Mouse (Mus musculus): Measurements from ENCODE around the gene Cyp2a4. TPM values are rescaled to one million over a fixed set of nuclear protein-coding genes. Genes with fewer than 3 reads are reported as not detected.
"Not testable (repeated sequence)": the region's sequence is repeated elsewhere in the genome, so short reads cannot be mapped to it uniquely, and the experiment has no call there.

Cyp2a4 gene
- polyA plus RNA-seq (2014; fragmentation: Nextera tagmentation; extraction: Ambion mirVana): not detected in 2 replicates

GRCm38 (mm10) chr7:26306926-26307325, at the start of gene Cyp2a4:
Cyp2a4 (plus strand) TSS chr7:26307169.
- H3K27me3 ChIP-seq (ENCODE audit: control insufficient read depth, insufficient read depth, low read length); H3K27ac ChIP-seq (ENCODE audit: low read depth, low read length); H3K4me2 ChIP-seq (replicated peaks; ENCODE audit: low read depth, low read length); H3K36me3 ChIP-seq (ENCODE audit: control insufficient read depth, insufficient read depth, low read length); H3K4me3 ChIP-seq (ENCODE audit: low read depth, low read length); H3K4me1 ChIP-seq (replicated peaks; ENCODE audit: control insufficient read depth, insufficient read depth, low read length); H3K9me3 ChIP-seq (ENCODE audit: control insufficient read depth, low read length); ATAC-seq (ENCODE audit: low FRiP score); DNase-seq (ENCODE audit: low spot score); H3K9ac ChIP-seq (ENCODE audit: low read depth, low read length): not testable (repeated sequence)
- 60% methylated on average over 2 of the region's 2 CpGs for WGBS

GRCm38 (mm10) chr7:26260034-26260433, 46.9 kb upstream of the Cyp2a4 start, which contains the start of gene Vmn1r184:
Vmn1r184 (plus strand) TSS chr7:26260334.
- H3K9ac ChIP-seq (ENCODE audit: low read depth, low read length); H3K9me3 ChIP-seq (ENCODE audit: control insufficient read depth, low read length); H3K4me3 ChIP-seq (ENCODE audit: low read depth, low read length); H3K27ac ChIP-seq (ENCODE audit: low read depth, low read length); H3K4me1 ChIP-seq (replicated peaks; ENCODE audit: control insufficient read depth, insufficient read depth, low read length); H3K27me3 ChIP-seq (ENCODE audit: control insufficient read depth, insufficient read depth, low read length); ATAC-seq (ENCODE audit: low FRiP score); DNase-seq (ENCODE audit: low spot score); H3K36me3 ChIP-seq (ENCODE audit: control insufficient read depth, insufficient read depth, low read length); H3K4me2 ChIP-seq (replicated peaks; ENCODE audit: low read depth, low read length): not testable (repeated sequence)
- WGBS: 86% methylated on average over 1 of the region's 1 CpGs

- not testable (repeated sequence) for H3K4me3 ChIP-seq (ENCODE audit: low read depth, low read length); H3K27me3 ChIP-seq (ENCODE audit: control insufficient read depth, insufficient read depth, low read length); H3K4me2 ChIP-seq (replicated peaks; ENCODE audit: low read depth, low read length); H3K27ac ChIP-seq (ENCODE audit: low read depth, low read length); H3K9me3 ChIP-seq (ENCODE audit: control insufficient read depth, low read length); H3K36me3 ChIP-seq (ENCODE audit: control insufficient read depth, insufficient read depth, low read length); H3K4me1 ChIP-seq (replicated peaks; ENCODE audit: control insufficient read depth, insufficient read depth, low read length); ATAC-seq (ENCODE audit: low FRiP score); H3K9ac ChIP-seq (ENCODE audit: low read depth, low read length); DNase-seq (ENCODE audit: low spot score)
- WGBS: 83% methylated on average over 8 of the region's 8 CpGs
These were observed 3.4 kb upstream of the Cyp2a4 start for GRCm38 (mm10) chr7:26303429-26304166.

GRCm38 (mm10) chr7:26311786-26312185, 4.8 kb downstream of the Cyp2a4 start:
- not testable (repeated sequence) for H3K4me2 ChIP-seq (replicated peaks; ENCODE audit: low read depth, low read length); H3K4me1 ChIP-seq (replicated peaks; ENCODE audit: control insufficient read depth, insufficient read depth, low read length); DNase-seq (ENCODE audit: low spot score); H3K27me3 ChIP-seq (ENCODE audit: control insufficient read depth, insufficient read depth, low read length); H3K4me3 ChIP-seq (ENCODE audit: low read depth, low read length); H3K27ac ChIP-seq (ENCODE audit: low read depth, low read length); H3K9ac ChIP-seq (ENCODE audit: low read depth, low read length); ATAC-seq (ENCODE audit: low FRiP score); H3K36me3 ChIP-seq (ENCODE audit: control insufficient read depth, insufficient read depth, low read length); H3K9me3 ChIP-seq (ENCODE audit: control insufficient read depth, low read length)
- 90% methylated on average over 4 of the region's 4 CpGs for WGBS

DNA sequence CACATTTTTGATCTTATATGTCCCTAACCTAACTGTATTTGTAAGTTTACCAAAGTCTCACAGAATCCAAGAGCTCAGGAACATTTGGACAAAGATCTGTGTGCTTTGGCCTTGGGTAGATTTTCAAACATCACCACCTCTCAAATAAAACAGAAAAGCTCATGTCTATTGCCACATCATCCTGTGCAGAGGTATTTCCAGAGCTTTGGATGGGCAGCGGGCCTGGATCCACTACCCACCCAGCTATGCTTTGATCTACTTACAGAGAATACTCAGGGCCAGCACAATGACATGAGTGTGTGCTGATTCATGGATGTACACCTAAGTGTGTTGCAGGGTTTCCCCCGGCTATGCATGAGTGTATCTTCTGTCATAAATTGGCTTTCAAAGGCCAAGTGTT, 8.2 kb downstream of the Cyp2a4 start:
- H3K9ac ChIP-seq (ENCODE audit: low read depth, low read length); H3K27me3 ChIP-seq (ENCODE audit: control insufficient read depth, insufficient read depth, low read length); H3K9me3 ChIP-seq (ENCODE audit: control insufficient read depth, low read length); H3K4me3 ChIP-seq (ENCODE audit: low read depth, low read length); H3K36me3 ChIP-seq (ENCODE audit: control insufficient read depth, insufficient read depth, low read length); DNase-seq (ENCODE audit: low spot score); H3K4me2 ChIP-seq (replicated peaks; ENCODE audit: low read depth, low read length); H3K27ac ChIP-seq (ENCODE audit: low read depth, low read length); ATAC-seq (ENCODE audit: low FRiP score); H3K4me1 ChIP-seq (replicated peaks; ENCODE audit: control insufficient read depth, insufficient read depth, low read length): not testable (repeated sequence)
- 95% methylated on average over 2 of the region's 2 CpGs for WGBS

GRCm38 (mm10) chr7:26315809-26316208, 8.8 kb downstream of the Cyp2a4 start:
- H3K4me3 ChIP-seq (ENCODE audit: low read depth, low read length); H3K4me1 ChIP-seq (replicated peaks; ENCODE audit: control insufficient read depth, insufficient read depth, low read length); H3K4me2 ChIP-seq (replicated peaks; ENCODE audit: low read depth, low read length); ATAC-seq (ENCODE audit: low FRiP score); H3K9ac ChIP-seq (ENCODE audit: low read depth, low read length); H3K9me3 ChIP-seq (ENCODE audit: control insufficient read depth, low read length); H3K27me3 ChIP-seq (ENCODE audit: control insufficient read depth, insufficient read depth, low read length); H3K36me3 ChIP-seq (ENCODE audit: control insufficient read depth, insufficient read depth, low read length); DNase-seq (ENCODE audit: low spot score); H3K27ac ChIP-seq (ENCODE audit: low read depth, low read length): not testable (repeated sequence)
- 78% methylated on average over 4 of the region's 4 CpGs for WGBS

GRCm38 (mm10) chr7:26320361-26320760, 13.4 kb downstream of the Cyp2a4 start:
- H3K9ac ChIP-seq (ENCODE audit: low read depth, low read length); H3K4me3 ChIP-seq (ENCODE audit: low read depth, low read length); ATAC-seq (ENCODE audit: low FRiP score); H3K4me2 ChIP-seq (replicated peaks; ENCODE audit: low read depth, low read length); DNase-seq (ENCODE audit: low spot score); H3K4me1 ChIP-seq (replicated peaks; ENCODE audit: control insufficient read depth, insufficient read depth, low read length); H3K27ac ChIP-seq (ENCODE audit: low read depth, low read length); H3K9me3 ChIP-seq (ENCODE audit: control insufficient read depth, low read length); H3K36me3 ChIP-seq (ENCODE audit: control insufficient read depth, insufficient read depth, low read length); H3K27me3 ChIP-seq (ENCODE audit: control insufficient read depth, insufficient read depth, low read length): not testable (repeated sequence)
- WGBS: 69% methylated on average over 3 of the region's 3 CpGs

- not testable (repeated sequence) for H3K4me3 ChIP-seq (ENCODE audit: low read depth, low read length); H3K27ac ChIP-seq (ENCODE audit: low read depth, low read length); H3K4me1 ChIP-seq (replicated peaks; ENCODE audit: control insufficient read depth, insufficient read depth, low read length); DNase-seq (ENCODE audit: low spot score); H3K36me3 ChIP-seq (ENCODE audit: control insufficient read depth, insufficient read depth, low read length); H3K27me3 ChIP-seq (ENCODE audit: control insufficient read depth, insufficient read depth, low read length); H3K9me3 ChIP-seq (ENCODE audit: control insufficient read depth, low read length); H3K4me2 ChIP-seq (replicated peaks; ENCODE audit: low read depth, low read length); H3K9ac ChIP-seq (ENCODE audit: low read depth, low read length); ATAC-seq (ENCODE audit: low FRiP score)
These were observed 43.2 kb downstream of the Cyp2a4 start for GRCm38 (mm10) chr7:26350177-26350576.

DNA sequence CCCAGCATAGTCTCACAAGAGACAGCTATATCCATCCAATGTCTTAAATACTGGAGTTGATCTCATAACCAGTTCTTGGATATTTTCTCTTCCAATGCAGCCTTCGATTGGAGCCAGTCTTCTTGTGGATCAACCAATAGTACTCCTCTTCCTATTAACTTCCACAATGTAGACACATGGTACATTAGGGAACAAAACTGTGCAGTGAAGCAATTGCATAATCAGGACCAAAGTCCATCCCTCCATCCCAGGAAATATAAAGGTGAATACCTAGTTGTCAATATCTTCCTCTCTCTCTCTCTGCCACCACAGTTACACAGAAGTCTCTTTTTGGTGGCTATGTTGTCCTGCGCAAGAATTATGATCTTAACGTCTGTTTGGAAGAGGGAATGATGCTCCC, 45.3 kb downstream of the Cyp2a4 start:
- WGBS: 91% methylated on average over 2 of the region's 3 CpGs
- not testable (repeated sequence) for H3K4me2 ChIP-seq (replicated peaks; ENCODE audit: low read depth, low read length); DNase-seq (ENCODE audit: low spot score); H3K4me3 ChIP-seq (ENCODE audit: low read depth, low read length); H3K9me3 ChIP-seq (ENCODE audit: control insufficient read depth, low read length); H3K4me1 ChIP-seq (replicated peaks; ENCODE audit: control insufficient read depth, insufficient read depth, low read length); H3K9ac ChIP-seq (ENCODE audit: low read depth, low read length); H3K27ac ChIP-seq (ENCODE audit: low read depth, low read length); ATAC-seq (ENCODE audit: low FRiP score); H3K27me3 ChIP-seq (ENCODE audit: control insufficient read depth, insufficient read depth, low read length); H3K36me3 ChIP-seq (ENCODE audit: control insufficient read depth, insufficient read depth, low read length)

Data from hindbrain, embryonic 11.5 days (tissue).